In the genomic region with DNA sequence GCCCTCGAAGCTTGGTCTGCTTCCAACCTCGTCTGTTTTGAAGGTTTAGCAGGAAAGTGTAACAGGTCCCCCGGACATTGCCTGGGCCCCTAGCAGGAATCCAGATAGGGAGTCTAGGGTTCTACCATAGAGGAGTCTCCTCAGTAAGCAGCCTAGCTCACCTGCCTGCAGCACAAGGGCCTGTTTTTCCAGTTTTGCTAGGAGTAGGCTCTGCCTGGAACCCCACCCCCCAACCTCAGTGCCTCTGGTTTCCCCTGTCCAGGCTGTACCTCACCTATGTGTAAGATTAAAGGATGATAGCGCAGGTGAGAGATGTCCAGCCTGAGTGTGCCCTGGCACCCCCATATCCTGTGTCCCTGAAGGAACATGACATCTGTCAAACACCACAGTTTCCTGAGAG, we compare ENCODE assay signal across 30 mouse cellular contexts. TPM values are rescaled to one million over a fixed set of nuclear protein-coding genes. Genes with fewer than 3 reads are reported as not detected.
DNase-seq lines count a peak whose midpoint lies in the region; ATAC-seq lines count a peak whose summit lies in the region.
"Had no signal": no experiment of that assay in that cellular context is flagged by ENCODE, and none has a peak within 500 bp of the region (broad histone marks: within the 10 kb centered on the region; RNA-seq: fewer than 3 reads in every experiment).

No protein-coding gene starts in this region.

- no peak overlapping the region for H3K4me2 ChIP-seq in kidney, embryonic 16.5 days (replicated peaks; ENCODE audit: low read depth, low read length)
- no peak overlapping the region for H3K4me2 ChIP-seq in intestine, embryonic 16.5 days (ENCODE audit: low read depth, low read length)
- H3K4me2 ChIP-seq in hindbrain, embryonic 13.5 days: no peak overlapping the region
- H3K4me2 ChIP-seq: embryonic facial prominence, embryonic 12.5 days; forebrain, embryonic 15.5 days; heart, embryonic 13.5 days; liver, embryonic 12.5 days had no signal

- H3K27ac ChIP-seq in kidney, embryonic 16.5 days (ENCODE audit: low read length): no peak overlapping the region
- no peak overlapping the region for H3K27ac ChIP-seq in intestine, embryonic 16.5 days (ENCODE audit: low read length)
- H3K27ac ChIP-seq in hindbrain, embryonic 13.5 days: no peak overlapping the region
- H3K27ac ChIP-seq: embryonic facial prominence, embryonic 12.5 days; forebrain, embryonic 15.5 days; heart, embryonic 13.5 days; layer of hippocampus, adult 2 months; liver, embryonic 12.5 days; midbrain, embryonic 10.5 days had no signal

- DNase-seq in kidney, adult 11 months: no peak
- DNase-seq in urinary bladder, postnatal 14 days (ENCODE audit: low spot score): peak; percentile 75
- no peak for DNase-seq in urinary bladder, postnatal 4 days (ENCODE audit: low spot score in 2 of 2)
- DNase-seq in spleen, adult 18-20 months: no peak
- DNase-seq: adrenal gland, postnatal 36 days; B cell, adult 2 months; cerebellum, adult 9-10 months; gastrocnemius, postnatal 14 days; heart, adult 18-20 months; heart, postnatal 14 days; kidney, adult 9 months; lung, adult 2 months; right cerebral cortex, adult 18-20 months; right cerebral cortex, postnatal 4 days; thymus, postnatal 14 days had no signal

- 0 out of 2 replicates have a peak, but pooled peaks cover under 1% of the 10 kb centered on the region for H3K27me3 ChIP-seq in kidney, embryonic 16.5 days (ENCODE audit: insufficient read depth, low read length)
- no peaks in the 10 kb centered on the region for H3K27me3 ChIP-seq in intestine, embryonic 16.5 days (replicated peaks; ENCODE audit: control insufficient read depth, insufficient read depth, low read length)
- no peaks in the 10 kb centered on the region for H3K27me3 ChIP-seq in hindbrain, embryonic 13.5 days
- H3K27me3 ChIP-seq: forebrain, embryonic 15.5 days; liver, embryonic 12.5 days; Patski had no signal

- 0 out of 2 replicates have a peak, but pooled peaks cover 2% of the 10 kb centered on the region for H3K9me3 ChIP-seq in kidney, embryonic 16.5 days (ENCODE audit: low read length)
- no peaks in the 10 kb centered on the region for H3K9me3 ChIP-seq in intestine, embryonic 16.5 days (ENCODE audit: control insufficient read depth, low read length)
- no peaks in the 10 kb centered on the region for H3K9me3 ChIP-seq in hindbrain, embryonic 13.5 days
- H3K9me3 ChIP-seq: forebrain, embryonic 15.5 days; G1E; heart, embryonic 13.5 days; liver, embryonic 12.5 days; midbrain, embryonic 10.5 days had no signal

- ATAC-seq in kidney, embryonic 16.5 days (ENCODE audit: low FRiP score, low TSS enrichment): peak; percentile 37; the same call in 1 of the 2 replicates
- peak; percentile 80 for ATAC-seq in intestine, embryonic 16.5 days
- no peak for ATAC-seq in hindbrain, embryonic 13.5 days (ENCODE audit: low FRiP score)
- ATAC-seq: forebrain, embryonic 15.5 days; liver, embryonic 12.5 days; midbrain, embryonic 16.5 days; Patski had no signal

- no peak overlapping the region for H3K4me3 ChIP-seq in kidney, embryonic 16.5 days (ENCODE audit: low read length)
- H3K4me3 ChIP-seq in intestine, embryonic 16.5 days (ENCODE audit: low read length): no peak overlapping the region
- no peak overlapping the region for H3K4me3 ChIP-seq in hindbrain, embryonic 13.5 days
- H3K4me3 ChIP-seq: embryonic facial prominence, embryonic 12.5 days; forebrain, embryonic 15.5 days; heart, embryonic 13.5 days; layer of hippocampus, adult 2 months; liver, embryonic 12.5 days; midbrain, embryonic 10.5 days had no signal

- no peak overlapping the region for H3K9ac ChIP-seq in kidney, embryonic 16.5 days (replicated peaks; ENCODE audit: low read length)
- no peak overlapping the region for H3K9ac ChIP-seq in intestine, embryonic 16.5 days (ENCODE audit: low read depth, low read length)
- no peak overlapping the region for H3K9ac ChIP-seq in hindbrain, embryonic 13.5 days
- H3K9ac ChIP-seq: embryonic facial prominence, embryonic 12.5 days; forebrain, embryonic 15.5 days; heart, embryonic 13.5 days; liver, embryonic 12.5 days had no signal

- no peaks in the 10 kb centered on the region for H3K36me3 ChIP-seq in kidney, embryonic 16.5 days (ENCODE audit: insufficient read depth, low read length)
- no peaks in the 10 kb centered on the region for H3K36me3 ChIP-seq in intestine, embryonic 16.5 days (ENCODE audit: control insufficient read depth, insufficient read depth, low read length)
- H3K36me3 ChIP-seq in hindbrain, embryonic 13.5 days: no peaks in the 10 kb centered on the region
- H3K36me3 ChIP-seq: embryonic facial prominence, embryonic 12.5 days; forebrain, embryonic 15.5 days; G1E; heart, embryonic 13.5 days; liver, embryonic 12.5 days; midbrain, embryonic 10.5 days had no signal

- H3K4me1 ChIP-seq in kidney, embryonic 16.5 days (ENCODE audit: insufficient read depth, low read length): no peaks in the 10 kb centered on the region
- H3K4me1 ChIP-seq in intestine, embryonic 16.5 days (ENCODE audit: control insufficient read depth, insufficient read depth, low read length): no peaks in the 10 kb centered on the region
- no peaks in the 10 kb centered on the region for H3K4me1 ChIP-seq in hindbrain, embryonic 13.5 days (replicated peaks)
- H3K4me1 ChIP-seq: forebrain, embryonic 15.5 days; heart, embryonic 13.5 days; liver, embryonic 12.5 days had no signal

- 74% methylated on average over 4 of the region's 4 CpGs for WGBS in kidney, embryonic 16.5 days
- 58% methylated on average over 4 of the region's 4 CpGs for WGBS in intestine, embryonic 16.5 days
- 77% methylated on average over 4 of the region's 4 CpGs for WGBS in hindbrain, embryonic 13.5 days

RNA-seq across cellular contexts. Expression of a gene that starts 4.5 kb away (rescaled TPM):
- not detected in 2 replicates for polyA plus RNA-seq in kidney, embryonic 16.5 days (2015; fragmentation: Nextera tagmentation; extraction: Ambion mirVana)
- polyA plus RNA-seq in intestine, embryonic 16.5 days (2015; fragmentation: Nextera tagmentation; extraction: Ambion mirVana): not detected in 2 replicates
- 0.98 and 1.5 TPM in 2 replicates for polyA plus RNA-seq in hindbrain, embryonic 13.5 days (2015; fragmentation: Nextera tagmentation; extraction: Ambion mirVana)
- polyA plus RNA-seq: G1E; heart, embryonic 13.5 days; hindbrain, embryonic 11.5 days; liver, embryonic 12.5 days; lung, adult 2 months; midbrain, embryonic 10.5 days; Patski had no signal

RNA-seq across cellular contexts. Expression of a gene that starts 34.7 kb away (rescaled TPM):
- polyA plus RNA-seq in kidney, embryonic 16.5 days (2015; fragmentation: Nextera tagmentation; extraction: Ambion mirVana): not detected in 2 replicates
- not detected in 2 replicates for polyA plus RNA-seq in intestine, embryonic 16.5 days (2015; fragmentation: Nextera tagmentation; extraction: Ambion mirVana)
- polyA plus RNA-seq in hindbrain, embryonic 13.5 days (2015; fragmentation: Nextera tagmentation; extraction: Ambion mirVana): not detected in 2 replicates
- polyA plus RNA-seq: embryonic facial prominence, embryonic 12.5 days; forebrain, embryonic 15.5 days; G1E; heart, embryonic 13.5 days; limb, embryonic 11.5 days; liver, embryonic 12.5 days; midbrain, embryonic 10.5 days; midbrain, embryonic 16.5 days; neural tube, embryonic 14.5 days; Patski had no signal

RNA-seq across cellular contexts. Expression of a gene that starts 52.1 kb away (rescaled TPM):
- 0.15 TPM in 1 of 2 replicates, not detected in the other for polyA plus RNA-seq in kidney, embryonic 16.5 days (2015; fragmentation: Nextera tagmentation; extraction: Ambion mirVana)
- polyA plus RNA-seq in intestine, embryonic 16.5 days (2015; fragmentation: Nextera tagmentation; extraction: Ambion mirVana): 0.10 TPM in 1 of 2 replicates, not detected in the other
- not detected in 2 replicates for polyA plus RNA-seq in hindbrain, embryonic 13.5 days (2015; fragmentation: Nextera tagmentation; extraction: Ambion mirVana)
- polyA plus RNA-seq: forebrain, embryonic 15.5 days; G1E; heart, embryonic 13.5 days; hindbrain, embryonic 11.5 days; liver, embryonic 12.5 days; midbrain, embryonic 10.5 days; midbrain, embryonic 16.5 days; neural tube, embryonic 14.5 days; Patski had no signal

RNA-seq across cellular contexts. Expression of a gene that starts 57.1 kb away (rescaled TPM):
- not detected in 2 replicates for polyA plus RNA-seq in kidney, embryonic 16.5 days (2015; fragmentation: Nextera tagmentation; extraction: Ambion mirVana)
- 0.17 TPM in 1 of 2 replicates, not detected in the other for polyA plus RNA-seq in intestine, embryonic 16.5 days (2015; fragmentation: Nextera tagmentation; extraction: Ambion mirVana)
- polyA plus RNA-seq in hindbrain, embryonic 13.5 days (2015; fragmentation: Nextera tagmentation; extraction: Ambion mirVana): not detected in 2 replicates
- polyA plus RNA-seq: embryonic facial prominence, embryonic 12.5 days; forebrain, embryonic 15.5 days; G1E; heart, embryonic 13.5 days; hindbrain, embryonic 11.5 days; limb, embryonic 11.5 days; liver, embryonic 12.5 days; lung, adult 2 months; midbrain, embryonic 10.5 days; midbrain, embryonic 16.5 days; neural tube, embryonic 14.5 days; Patski had no signal
